Mouse (Mus musculus) stomach, postnatal 0 days (tissue): ENCODE data around the gene Ttll7. TPM values are rescaled to one million over a fixed set of nuclear protein-coding genes. Genes with fewer than 3 reads are reported as not detected.

ENCODE experiments used
- ATAC-seq: fragments of 200-750 bp; cut with Nextera tagmentation; 2 replicates; pipeline ENCODE4 v1.8.0; 2017; ENCODE audit not compliant: low FRiP score, low TSS enrichment
- DNase-seq: peaks from one replicate; pipeline ENCODE4 v3.0.0-alpha.2; 2016; ENCODE audit warnings: low spot score
- H3K27ac ChIP-seq: fragments of 300-500 bp; sonication (generic); replicated peaks from 2 replicates; pipeline ENCODE4 v1.5.1; 2014; ENCODE audit warnings: mild to moderate bottlenecking, control low read depth
- H3K27me3 ChIP-seq: fragments of 300-500 bp; sonication (generic); 2 replicates; pipeline ENCODE4 v1.6.1; 2014; ENCODE audit warnings: low read length; ENCODE audit not compliant: control insufficient read depth, insufficient read depth
- H3K36me3 ChIP-seq: fragments of 300-500 bp; sonication (generic); 2 replicates; pipeline ENCODE4 v1.6.1; 2014; ENCODE audit warnings: low read length, mixed read lengths; ENCODE audit not compliant: control insufficient read depth, insufficient read depth
- H3K4me1 ChIP-seq: fragments of 300-500 bp; sonication (generic); replicated peaks from 2 replicates; pipeline ENCODE4 v1.6.1; 2014; ENCODE audit warnings: antibody characterized with exemption; ENCODE audit not compliant: control insufficient read depth, insufficient read depth
- H3K4me2 ChIP-seq: fragments of 300-500 bp; sonication (generic); replicated peaks from 2 replicates; pipeline ENCODE4 v1.6.1; 2014; ENCODE audit warnings: low read depth, mild to moderate bottlenecking, control low read depth, moderate library complexity
- H3K4me3 ChIP-seq: fragments of 300-500 bp; sonication (generic); 2 replicates; pipeline ENCODE4 v1.5.1; 2014; ENCODE audit warnings: low read depth, low read length, control low read depth
- H3K9ac ChIP-seq: fragments of 300-500 bp; sonication (generic); 2 replicates; pipeline ENCODE4 v1.6.1; 2014; ENCODE audit warnings: mild to moderate bottlenecking, low read length, control low read depth, mixed read lengths
- H3K9me3 ChIP-seq: fragments of 300-500 bp; sonication (generic); 2 replicates; pipeline ENCODE4 v1.6.1; 2016; ENCODE audit warnings: low read length; ENCODE audit not compliant: control insufficient read depth
- CTCF ChIP-seq: IDR thresholded peaks from 2 replicates; pipeline ENCODE4 v1.5.1; 2016; ENCODE audit warnings: antibody characterized with exemption, low read depth, mild to moderate bottlenecking, moderate library complexity
- EP300 ChIP-seq: optimal IDR thresholded peaks from 2 replicates; pipeline ENCODE3; 2016; ENCODE audit warnings: antibody characterized with exemption
- WGBS: fragments of 180-500 bp; shearing (Covaris S2); extraction: QIAGEN DNeasy Blood & Tissue Kit; methylation state at CpG from one replicate; pipeline ENCODE4 v1.1.7; 2014; 5-methylcytosine and 5-hydroxymethylcytosine counted together
- polyA plus RNA-seq: library from polyadenylated mRNA; unstranded; fragments of >200 nt; fragmentation: Nextera tagmentation; extraction: Ambion mirVana; gene quantifications from 2 replicates; pipeline ENCODE4 v1.2.1, GENCODE M21; 2015

Ttll7 gene
- polyA plus RNA-seq, 1 experiment from 2014 or later: 3.1 TPM

DNA sequence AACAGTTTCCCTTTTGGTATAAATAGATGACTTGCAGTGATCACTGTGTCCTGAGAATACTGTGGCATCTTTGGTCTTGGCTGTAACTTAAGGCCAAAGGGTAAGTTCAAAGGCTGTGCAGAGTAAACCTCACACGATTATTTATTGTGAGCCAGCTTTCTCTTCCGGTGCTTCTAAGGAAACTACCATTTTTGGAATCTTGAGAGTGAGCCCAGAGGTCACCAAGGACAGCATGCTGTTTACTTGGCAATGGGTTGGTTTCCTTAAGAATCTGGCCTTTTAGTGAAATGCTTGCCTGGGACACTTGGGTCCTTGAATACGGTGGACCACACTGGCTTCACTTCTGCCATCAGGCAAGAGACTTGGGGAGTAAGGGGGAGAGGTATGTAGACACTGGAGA lies 9.4 kb upstream of the Ttll7 start:
- 29% methylated on average over 3 of the region's 3 CpGs for WGBS
- DNase-seq: no peak
- H3K4me3 ChIP-seq: no peak overlapping the region

DNA sequence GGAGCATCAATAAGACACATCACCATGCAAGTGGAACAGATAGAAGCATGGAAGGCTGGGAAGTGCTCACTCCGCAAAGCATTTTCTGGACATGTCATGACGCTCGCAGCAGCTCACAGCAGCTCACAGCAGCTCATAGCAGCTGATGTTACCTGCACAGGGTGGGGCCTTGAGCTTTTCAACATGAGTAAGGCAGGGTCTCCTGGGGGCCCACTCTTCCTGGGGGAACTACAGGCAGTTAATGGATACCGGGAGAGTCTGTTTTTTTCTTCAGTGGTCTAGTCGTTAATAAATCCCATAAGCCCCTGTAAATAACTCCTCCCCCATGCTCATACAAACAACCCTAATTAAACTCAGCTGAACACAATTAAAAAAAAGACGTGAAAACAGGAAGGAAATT lies 8.7 kb upstream of the Ttll7 start:
- Histone ChIP-seq H3K27ac (no peak overlapping the region), H3K4me2 (no peak overlapping the region), H3K27me3 (no peaks in the 10 kb centered on the region), H3K9me3 (no peaks in the 10 kb centered on the region), H3K4me3 (no peak overlapping the region), H3K36me3 (no peaks in the 10 kb centered on the region), H3K4me1 (no peaks in the 10 kb centered on the region), H3K9ac (no peak overlapping the region)
- TF ChIP-seq EP300: no peak
- 74% methylated on average over 6 of the region's 6 CpGs for WGBS
- ATAC-seq (no peak), DNase-seq (no peak)

More for the DNA sequence above, 9.4 kb upstream of the Ttll7 start:
- H3K4me2 ChIP-seq: no peak overlapping the region
- H3K9me3 ChIP-seq: no peaks in the 10 kb centered on the region
- no peaks in the 10 kb centered on the region for H3K4me1 ChIP-seq
- no peak for ATAC-seq
- no peaks in the 10 kb centered on the region for H3K36me3 ChIP-seq
- no peak for TF ChIP-seq EP300
- H3K9ac ChIP-seq: no peak overlapping the region
- H3K27me3 ChIP-seq: no peaks in the 10 kb centered on the region
- no peak overlapping the region for H3K27ac ChIP-seq

GRCm38 (mm10) chr3:146846237-146846636 lies 5.9 kb upstream of the Ttll7 start:
- TF ChIP-seq CTCF: no peak
- TF ChIP-seq EP300: no peak
- 94% methylated on average over 5 of the region's 5 CpGs for WGBS

DNA sequence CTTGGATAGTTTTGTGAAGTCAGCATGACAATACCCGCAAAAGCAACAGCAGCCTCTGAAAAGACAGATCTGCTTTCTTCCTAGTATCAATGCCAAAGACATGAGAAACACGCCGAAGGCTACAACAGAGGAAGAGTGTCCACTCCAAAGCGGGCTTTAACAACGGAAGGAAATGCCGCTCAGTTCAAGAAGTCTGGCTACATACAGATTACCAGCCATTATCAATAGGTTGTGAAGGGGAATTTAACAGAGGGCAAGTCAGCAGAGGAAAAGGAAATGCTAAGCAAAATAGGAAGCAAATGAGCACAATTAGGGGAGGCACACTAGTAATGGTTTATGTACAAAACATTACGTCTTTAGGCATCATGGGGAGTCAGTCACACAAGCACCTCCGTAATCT lies 4.1 kb upstream of the Ttll7 start:
- Histone ChIP-seq H3K36me3 (no peaks in the 10 kb centered on the region), H3K4me1 (no peaks in the 10 kb centered on the region), H3K27me3 (no peaks in the 10 kb centered on the region), H3K27ac (no peak overlapping the region), H3K4me2 (no peak overlapping the region), H3K9ac (no peak overlapping the region), H3K9me3 (no peaks in the 10 kb centered on the region), H3K4me3 (no peak overlapping the region)
- ATAC-seq (no peak), DNase-seq (no peak)
- TF ChIP-seq EP300: no peak
- no peak for TF ChIP-seq CTCF
- WGBS: 79% methylated on average over 8 of the region's 8 CpGs

More at GRCm38 (mm10) chr3:146846237-146846636, 5.9 kb upstream of the Ttll7 start:
- H3K27ac ChIP-seq: no peak overlapping the region
- no peaks in the 10 kb centered on the region for H3K36me3 ChIP-seq
- no peak for ATAC-seq
- no peaks in the 10 kb centered on the region for H3K27me3 ChIP-seq
- DNase-seq: no peak
- no peaks in the 10 kb centered on the region for H3K9me3 ChIP-seq
- no peak overlapping the region for H3K4me2 ChIP-seq
- H3K4me1 ChIP-seq: no peaks in the 10 kb centered on the region
- no peak overlapping the region for H3K4me3 ChIP-seq
- H3K9ac ChIP-seq: no peak overlapping the region

DNA sequence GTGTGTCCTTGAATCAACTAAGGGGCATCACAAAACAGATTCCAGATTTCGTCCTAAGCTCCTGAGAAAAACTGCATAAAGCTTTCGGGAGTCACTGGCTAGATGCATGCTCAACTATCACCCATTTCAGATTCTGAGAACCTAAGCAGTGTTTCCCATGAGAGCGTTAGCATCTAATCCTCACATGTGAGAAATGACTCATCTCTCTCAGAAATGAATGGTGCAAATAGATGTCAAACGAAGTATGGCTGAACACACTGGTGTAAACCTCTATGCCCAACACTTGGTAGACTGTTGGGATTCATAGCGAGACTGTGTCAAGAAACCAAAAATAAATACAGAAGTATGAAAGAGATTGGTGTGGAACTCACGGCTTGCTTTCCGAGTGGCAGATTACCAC lies 2.8 kb upstream of the Ttll7 start:
- no peak overlapping the region for H3K9ac ChIP-seq
- WGBS: 86% methylated on average over 7 of the region's 7 CpGs

DNA sequence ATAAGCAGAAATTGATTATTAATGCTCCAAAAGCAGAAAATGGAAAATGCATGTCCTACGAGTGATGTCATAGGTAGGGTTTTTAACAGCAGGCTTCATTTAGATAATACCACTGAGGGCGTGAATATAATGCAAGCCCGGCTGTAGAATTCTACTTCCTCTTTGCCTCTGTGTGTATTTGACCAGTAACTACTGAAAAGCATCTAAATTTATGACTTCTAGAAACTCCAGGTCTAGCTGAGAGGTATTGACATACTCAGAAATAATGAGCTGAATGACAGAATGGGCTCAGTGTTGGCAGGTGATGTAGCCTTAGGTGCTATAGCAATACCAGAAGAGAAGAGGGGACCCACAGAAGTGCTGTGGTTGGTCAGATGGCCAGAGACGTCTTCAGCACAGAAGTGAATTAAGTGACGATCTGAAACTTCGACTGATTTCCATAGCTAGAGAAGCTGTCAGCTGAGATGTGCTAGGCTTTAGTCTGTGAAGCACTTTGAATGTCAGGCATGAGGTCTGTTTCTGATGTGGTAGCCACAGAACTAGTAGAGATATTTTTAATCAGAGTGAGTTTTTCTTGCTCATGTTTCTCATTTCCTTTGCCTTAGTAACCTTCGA lies 2.4 kb downstream of the Ttll7 start:
- no peaks in the 10 kb centered on the region for H3K36me3 ChIP-seq
- H3K4me2 ChIP-seq: no peak overlapping the region
- WGBS: 76% methylated on average over 7 of the region's 7 CpGs
- no peaks in the 10 kb centered on the region for H3K4me1 ChIP-seq
- H3K9me3 ChIP-seq: no peaks in the 10 kb centered on the region
- DNase-seq: no peak
- H3K4me3 ChIP-seq: no peak overlapping the region
- TF ChIP-seq EP300 (no peak), CTCF (no peak)
- H3K27ac ChIP-seq: no peak overlapping the region
- no peak overlapping the region for H3K9ac ChIP-seq
- H3K27me3 ChIP-seq: no peaks in the 10 kb centered on the region
- no peak for ATAC-seq

More for the DNA sequence above, 2.8 kb upstream of the Ttll7 start:
- no peak for TF ChIP-seq CTCF
- no peak for TF ChIP-seq EP300
- no peak for DNase-seq
- Histone ChIP-seq H3K27ac (no peak overlapping the region), H3K4me2 (no peak overlapping the region), H3K4me3 (no peak overlapping the region), H3K36me3 (no peaks in the 10 kb centered on the region), H3K27me3 (no peaks in the 10 kb centered on the region), H3K9me3 (no peaks in the 10 kb centered on the region), H3K4me1 (no peaks in the 10 kb centered on the region)
- no peak for ATAC-seq
